Mouse (Mus musculus) lung, embryonic 16.5 days (tissue): ENCODE measurements around the gene P3h1. TPM values are rescaled to one million over a fixed set of nuclear protein-coding genes. Genes with fewer than 3 reads are reported as not detected.

Experiments
- ATAC-seq: fragments of 200-750 bp; cut with Nextera tagmentation; 2 replicates; pipeline ENCODE4 v1.8.0; 2017; ENCODE audit warnings: low read depth, mild to moderate bottlenecking, moderate library complexity
- H3K27ac ChIP-seq: fragments of 300-500 bp; sonication (generic); 2 replicates; pipeline ENCODE4 v1.5.1; 2014; ENCODE audit warnings: mild to moderate bottlenecking, control low read depth, low read length
- H3K27me3 ChIP-seq: fragments of 300-500 bp; sonication (generic); 2 replicates; pipeline ENCODE4 v1.6.1; 2014; ENCODE audit warnings: low read depth, low read length, mixed read lengths; ENCODE audit not compliant: control insufficient read depth, insufficient read depth
- H3K36me3 ChIP-seq: fragments of 300-500 bp; sonication (generic); 2 replicates; pipeline ENCODE4 v1.6.1; 2014; ENCODE audit warnings: low read length; ENCODE audit not compliant: control insufficient read depth, insufficient read depth
- H3K4me1 ChIP-seq: fragments of 300-500 bp; sonication (generic); replicated peaks from 2 replicates; pipeline ENCODE4 v1.6.1; 2014; ENCODE audit warnings: low read length, mixed read lengths; ENCODE audit not compliant: control insufficient read depth, insufficient read depth
- H3K4me2 ChIP-seq: fragments of 300-500 bp; sonication (generic); 2 replicates; pipeline ENCODE4 v1.6.1; 2014; ENCODE audit warnings: low read depth, low read length, control low read depth
- H3K4me3 ChIP-seq: fragments of 300-500 bp; sonication (generic); 2 replicates; pipeline ENCODE4 v1.5.1; 2014; ENCODE audit warnings: mild to moderate bottlenecking, low read length, control low read depth
- H3K9ac ChIP-seq: fragments of 300-500 bp; sonication (generic); 2 replicates; pipeline ENCODE4 v1.6.1; 2014; ENCODE audit warnings: low read length, control low read depth
- H3K9me3 ChIP-seq: fragments of 300-500 bp; sonication (generic); 2 replicates; pipeline ENCODE4 v1.6.1; 2016; ENCODE audit warnings: low read length; ENCODE audit not compliant: control insufficient read depth
- WGBS: fragments of 180-500 bp; shearing (Covaris S2); extraction: QIAGEN DNeasy Blood & Tissue Kit; methylation state at CpG from one replicate; pipeline ENCODE4 v1.1.7; 2014; 5-methylcytosine and 5-hydroxymethylcytosine counted together
- polyA plus RNA-seq: library from polyadenylated mRNA; unstranded; fragments of >200 nt; fragmentation: Nextera tagmentation; extraction: Ambion mirVana; gene quantifications from 2 replicates; pipeline ENCODE4 v1.2.1, GENCODE M21; 2015

P3h1 gene
- polyA plus RNA-seq, 1 experiment from 2014 or later: 36.2 TPM

DNA sequence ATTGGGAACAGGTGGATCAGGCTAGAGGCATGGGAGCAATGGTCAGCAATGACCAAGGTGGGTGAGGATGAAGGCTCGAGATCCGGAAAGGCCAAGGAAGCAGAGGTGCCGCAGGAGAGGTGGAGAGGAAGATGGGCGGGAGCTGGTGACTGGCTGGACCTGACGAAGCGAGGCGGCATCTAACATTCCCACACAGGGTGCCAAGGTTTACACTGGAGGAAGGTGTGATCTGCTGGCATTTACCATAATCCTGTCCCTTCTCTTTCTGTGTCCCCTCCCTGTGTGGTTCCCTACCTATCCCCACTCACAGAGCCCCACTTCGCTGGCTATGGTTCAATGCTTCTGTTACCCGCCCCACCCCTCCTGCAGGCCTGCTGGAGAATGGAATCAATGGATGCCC, 13.2 kb downstream of the P3h1 start:
- H3K27ac ChIP-seq: no peak overlapping the region; the same call in 1 of the 2 replicates
- ATAC-seq: no peak
- 86% methylated on average over 9 of the region's 9 CpGs for WGBS
- H3K36me3 ChIP-seq: peaks cover 10% of the 10 kb centered on the region; the same call in 1 of the 2 replicates
- H3K27me3 ChIP-seq: no peaks in the 10 kb centered on the region
- peaks cover 27% of the 10 kb centered on the region for H3K4me1 ChIP-seq
- no peak overlapping the region for H3K4me2 ChIP-seq
- H3K9me3 ChIP-seq: no peaks in the 10 kb centered on the region
- no peak overlapping the region for H3K9ac ChIP-seq
- no peak overlapping the region for H3K4me3 ChIP-seq

DNA sequence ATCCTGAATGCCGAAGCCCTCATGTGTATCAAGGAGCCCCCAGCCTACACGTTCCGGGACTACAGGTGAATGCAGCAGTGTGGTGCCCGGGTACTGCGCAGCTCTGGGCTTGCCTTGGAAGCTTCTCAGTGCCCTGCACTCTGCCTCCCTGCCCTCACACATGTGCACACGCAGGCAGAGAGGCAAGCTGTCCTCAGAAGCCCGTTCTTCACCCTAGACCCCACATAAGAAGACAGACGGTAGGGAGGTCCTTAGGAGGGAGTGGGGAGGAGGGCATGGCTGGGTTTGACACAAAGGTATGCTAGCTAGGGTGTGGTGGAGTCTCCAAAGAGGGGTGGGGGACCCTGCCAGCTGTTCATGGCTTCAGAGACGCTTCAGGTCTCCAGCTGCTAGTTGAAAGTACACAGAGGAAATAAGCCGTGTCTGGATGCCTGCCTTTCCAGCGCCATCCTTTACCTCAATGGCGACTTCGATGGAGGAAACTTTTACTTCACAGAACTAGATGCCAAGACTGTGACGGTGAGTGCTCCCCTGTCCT, 14.0 kb downstream of the P3h1 start:
- ATAC-seq: no peak
- WGBS: 77% methylated on average over 14 of the region's 14 CpGs
- H3K9ac ChIP-seq: no peak overlapping the region

DNA sequence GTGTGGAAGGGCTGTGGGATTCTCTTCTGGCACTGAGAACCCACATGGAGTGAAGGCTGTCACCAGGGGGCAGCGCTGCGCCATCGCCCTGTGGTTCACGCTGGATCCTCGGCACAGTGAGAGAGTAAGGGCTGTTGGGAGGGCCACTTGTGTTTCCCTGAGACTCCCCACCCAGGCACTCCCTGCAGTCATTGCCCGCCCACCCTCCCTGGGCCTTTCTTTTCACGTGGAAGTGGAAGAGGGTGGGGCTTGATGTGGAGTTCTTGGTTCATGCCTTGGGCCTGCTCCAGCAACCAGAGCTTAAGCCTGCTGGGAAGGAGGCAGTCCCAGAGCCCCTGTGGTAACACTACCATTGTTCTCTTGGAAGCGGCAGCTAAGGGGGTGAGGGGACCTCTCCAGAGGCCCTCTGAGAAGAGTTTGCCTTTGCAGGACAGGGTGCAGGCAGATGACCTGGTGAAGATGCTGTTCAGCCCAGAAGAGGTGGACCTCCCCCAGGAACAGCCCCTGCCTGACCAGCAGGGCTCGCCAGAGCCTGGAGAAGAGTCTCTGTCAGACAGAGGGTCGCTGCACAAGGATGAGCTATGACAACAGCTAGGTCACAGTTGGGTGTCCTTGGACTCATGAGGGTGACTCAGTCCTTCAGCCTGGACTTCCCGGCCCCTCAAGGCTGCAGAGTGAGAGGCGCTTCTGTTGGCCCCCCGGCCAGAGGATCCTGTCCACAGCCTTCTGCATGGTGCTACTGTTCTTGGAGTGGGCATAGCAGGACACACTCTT, 14.9 kb downstream of the P3h1 start:
- Histone ChIP-seq H3K9ac (peak overlapping the region; percentile 49; the same call in 1 of the 2 replicates), H3K4me3 (no peak overlapping the region), H3K4me1 (peaks cover 29% of the 10 kb centered on the region), H3K9me3 (no peaks in the 10 kb centered on the region), H3K27ac (peak overlapping the region; percentile 51), H3K27me3 (no peaks in the 10 kb centered on the region), H3K36me3 (0 out of 2 replicates have a peak, but pooled peaks cover 3% of the 10 kb centered on the region), H3K4me2 (no peak overlapping the region)
- WGBS: 38% methylated on average over 13 of the region's 13 CpGs
- peak; percentile 81 for ATAC-seq

More for the DNA sequence above, 14.0 kb downstream of the P3h1 start:
- H3K4me2 ChIP-seq: no peak overlapping the region
- H3K36me3 ChIP-seq: 0 out of 2 replicates have a peak, but pooled peaks cover 6% of the 10 kb centered on the region
- no peak overlapping the region for H3K4me3 ChIP-seq
- no peaks in the 10 kb centered on the region for H3K9me3 ChIP-seq
- peaks cover 27% of the 10 kb centered on the region for H3K4me1 ChIP-seq
- no peaks in the 10 kb centered on the region for H3K27me3 ChIP-seq
- no peak overlapping the region for H3K27ac ChIP-seq

DNA sequence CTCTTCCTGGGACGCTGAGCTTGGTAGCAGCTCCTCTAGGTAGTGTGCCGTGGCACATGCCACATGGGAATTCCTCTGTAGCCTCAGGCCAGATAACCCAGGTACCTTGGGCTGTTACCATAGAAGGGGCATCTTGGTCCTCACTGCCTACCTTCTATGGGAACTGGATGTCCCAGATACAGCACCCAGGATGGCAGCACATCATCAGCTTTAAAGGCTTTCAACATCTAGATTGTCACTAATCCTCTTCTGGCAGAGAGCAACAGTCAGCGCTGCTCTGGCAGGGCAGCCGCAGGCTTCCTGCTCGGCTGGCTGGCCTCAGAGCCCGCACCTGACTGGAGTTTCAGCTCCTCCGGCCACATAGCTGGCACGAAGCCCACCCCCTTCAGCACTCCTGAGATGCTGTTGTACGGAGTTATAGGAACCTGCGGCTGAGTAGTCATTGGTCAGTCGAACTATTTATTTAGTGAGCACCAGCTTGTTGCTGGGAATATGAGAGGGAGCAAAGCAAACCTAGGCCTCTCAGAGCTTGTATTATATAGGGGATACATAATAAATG, 15.8 kb downstream of the P3h1 start:
- Histone ChIP-seq H3K4me2 (no peak overlapping the region), H3K9me3 (no peaks in the 10 kb centered on the region), H3K27ac (peak overlapping the region; percentile 51), H3K4me3 (no peak overlapping the region), H3K27me3 (no peaks in the 10 kb centered on the region), H3K36me3 (0 out of 2 replicates have a peak, but pooled peaks cover 3% of the 10 kb centered on the region), H3K9ac (no peak overlapping the region), H3K4me1 (peaks cover 29% of the 10 kb centered on the region)
- ATAC-seq: peak; percentile 43; the same call in 1 of the 2 replicates
- WGBS: 66% methylated on average over 11 of the region's 11 CpGs

DNA sequence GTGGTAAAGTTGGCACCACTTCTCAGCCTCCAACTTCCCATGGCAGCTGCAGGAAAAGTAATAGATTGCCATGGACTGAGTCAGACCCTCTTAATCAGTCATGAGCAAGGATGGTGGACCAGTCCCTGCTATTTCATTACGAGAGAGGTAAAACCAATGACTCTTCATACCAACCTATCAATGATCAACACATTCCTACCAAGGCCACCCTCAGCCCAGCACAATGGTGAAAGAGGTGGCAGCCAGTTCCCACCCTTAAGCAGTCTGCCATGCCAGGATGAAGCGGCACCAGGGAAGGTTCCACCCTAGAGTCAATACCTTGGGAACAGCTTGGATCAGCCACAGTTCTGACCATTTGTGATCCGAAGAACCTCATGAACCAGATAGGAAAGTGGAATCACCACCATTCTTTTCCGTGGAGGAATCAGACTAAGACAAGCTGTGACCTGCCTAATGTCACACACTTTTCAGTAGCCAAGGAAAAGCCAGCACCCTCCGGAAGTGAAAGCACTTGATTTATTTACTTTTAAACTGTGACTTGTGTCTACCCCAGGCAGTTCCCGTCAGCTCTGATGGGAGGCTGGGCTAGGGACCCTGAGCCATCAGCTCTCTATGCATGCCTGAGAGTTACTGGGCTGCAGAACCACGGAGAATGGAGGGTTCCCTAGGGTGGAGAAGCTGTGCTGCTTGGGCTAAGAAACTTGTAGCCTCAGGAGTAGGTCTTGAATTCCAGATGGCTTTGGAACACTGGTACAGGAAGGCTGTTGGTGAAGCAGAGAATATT, 19.5 kb downstream of the P3h1 start:
- no peak for ATAC-seq
- no peak overlapping the region for H3K27ac ChIP-seq
- no peak overlapping the region for H3K4me2 ChIP-seq
- 0 out of 2 replicates have a peak, but pooled peaks cover 3% of the 10 kb centered on the region for H3K36me3 ChIP-seq
- WGBS: 38% methylated on average over 7 of the region's 7 CpGs
- H3K4me1 ChIP-seq: peaks cover 17% of the 10 kb centered on the region
- H3K4me3 ChIP-seq: no peak overlapping the region
- no peaks in the 10 kb centered on the region for H3K9me3 ChIP-seq
- no peaks in the 10 kb centered on the region for H3K27me3 ChIP-seq
- H3K9ac ChIP-seq: no peak overlapping the region

DNA sequence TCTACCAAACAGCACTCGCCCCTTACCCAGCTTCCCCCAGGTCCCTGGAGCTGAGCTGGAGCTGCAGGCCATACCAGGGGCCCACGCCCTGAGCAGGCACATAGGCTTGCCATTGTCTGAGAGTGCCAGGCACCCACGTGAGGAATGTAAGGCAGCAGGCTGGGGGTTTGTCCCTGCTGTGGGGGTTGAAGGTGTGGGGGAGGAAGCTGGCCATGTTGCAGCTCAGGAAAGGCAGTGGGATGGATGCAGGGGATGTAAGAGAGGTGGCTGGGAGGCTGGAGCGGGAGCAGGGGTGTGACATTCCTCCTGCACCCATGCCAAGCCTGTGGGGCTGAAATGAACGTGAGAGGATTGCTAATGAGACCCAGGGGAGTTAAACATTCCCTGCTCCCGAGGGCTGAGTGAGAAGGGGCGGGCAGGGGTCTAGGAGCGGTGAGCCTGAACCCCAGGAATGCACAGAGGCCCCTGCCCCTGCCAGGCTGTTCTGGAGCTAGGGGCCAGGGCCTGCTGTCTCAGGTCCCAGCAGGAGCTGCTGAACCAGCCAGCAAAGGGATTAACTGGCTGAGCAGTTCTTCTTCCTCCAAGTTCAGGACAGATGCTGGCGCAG, 21.4 kb downstream of the P3h1 start:
- H3K4me1 ChIP-seq: peaks cover 6% of the 10 kb centered on the region
- H3K36me3 ChIP-seq: no peaks in the 10 kb centered on the region
- no peak overlapping the region for H3K27ac ChIP-seq
- WGBS: 41% methylated on average over 9 of the region's 9 CpGs
- H3K4me3 ChIP-seq: no peak overlapping the region
- no peaks in the 10 kb centered on the region for H3K9me3 ChIP-seq
- no peaks in the 10 kb centered on the region for H3K27me3 ChIP-seq
- peak; percentile 68 for ATAC-seq
- H3K4me2 ChIP-seq: no peak overlapping the region
- H3K9ac ChIP-seq: 0 out of 2 replicates have a peak overlapping the region, but pooled peaks have one; percentile 10

DNA sequence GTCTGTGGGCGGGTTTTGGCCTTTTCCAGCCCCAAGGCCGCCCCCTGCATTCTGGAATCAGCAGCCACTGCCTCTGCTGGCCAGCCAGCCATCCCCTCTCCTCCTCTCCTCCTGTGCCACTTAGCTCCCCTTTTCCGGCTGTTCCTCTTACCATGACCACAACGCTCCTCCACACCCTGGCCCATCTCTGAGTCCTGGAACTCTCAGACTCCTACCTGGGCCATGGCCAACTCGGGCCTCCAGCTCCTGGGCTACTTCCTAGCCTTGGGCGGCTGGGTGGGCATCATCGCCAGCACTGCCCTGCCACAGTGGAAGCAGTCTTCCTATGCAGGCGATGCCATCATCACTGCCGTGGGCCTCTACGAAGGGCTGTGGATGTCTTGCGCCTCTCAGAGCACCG, 22.6 kb downstream of the P3h1 start, which contains the start of gene Cldn19:
Gene Cldn19 (plus strand): TSS at position 64 of the 400 bp plus-strand sequence.
- no peak within 1 kb of the TSS for H3K27ac ChIP-seq
- H3K36me3 ChIP-seq: no peaks in the 10 kb centered on the region
- no peak within 1 kb of the TSS for H3K4me2 ChIP-seq
- WGBS: 82% methylated on average over 12 of the region's 12 CpGs
- no peaks in the 10 kb centered on the region for H3K27me3 ChIP-seq
- H3K9me3 ChIP-seq: no peaks in the 10 kb centered on the region
- H3K9ac ChIP-seq: peak within 1 kb of the TSS; percentile 13; the same call in 1 of the 2 replicates
- ATAC-seq: no peak
- H3K4me1 ChIP-seq: peaks cover 6% of the 10 kb centered on the region
- no peak within 1 kb of the TSS for H3K4me3 ChIP-seq

DNA sequence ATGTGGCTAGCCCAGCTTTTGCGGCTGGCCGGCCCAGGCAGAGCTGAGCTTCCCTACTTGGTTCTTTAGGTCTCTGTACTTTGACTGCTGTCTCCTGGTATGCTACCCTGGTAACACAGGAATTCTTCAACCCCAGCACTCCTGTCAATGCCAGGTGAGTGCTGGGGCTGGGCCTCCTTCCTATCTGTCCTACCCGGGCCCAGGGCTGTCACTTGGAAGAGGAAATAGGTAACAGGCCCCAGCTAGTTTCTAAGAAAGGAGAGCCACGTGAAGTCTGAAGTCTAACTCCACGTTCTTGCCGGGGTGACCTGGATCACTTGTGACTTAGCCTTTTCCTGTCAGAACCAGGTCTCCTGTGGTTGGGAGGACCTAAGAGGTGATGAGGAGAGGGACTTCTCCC, 24.4 kb downstream of the P3h1 start:
- Histone ChIP-seq H3K4me1 (peaks cover 6% of the 10 kb centered on the region), H3K4me3 (no peak overlapping the region), H3K9ac (no peak overlapping the region), H3K27me3 (no peaks in the 10 kb centered on the region), H3K36me3 (no peaks in the 10 kb centered on the region), H3K27ac (no peak overlapping the region), H3K9me3 (no peaks in the 10 kb centered on the region), H3K4me2 (no peak overlapping the region)
- 60% methylated on average over 6 of the region's 6 CpGs for WGBS
- ATAC-seq: no peak
